Mouse (Mus musculus): Measurements from ENCODE around the gene Cyb5d1. TPM values are rescaled to one million over a fixed set of nuclear protein-coding genes. Genes with fewer than 3 reads are reported as not detected.

Gene Cyb5d1
- polyA plus RNA-seq, 1 experiment from 2014 or later: 55.0 TPM

- Histone ChIP-seq H3K27me3 (no peaks in the 10 kb centered on the region), H3K4me1 (no peaks in the 10 kb centered on the region), H3K4me3 (replicated peaks) (no peak overlapping the region), H3K4me2 (no peak overlapping the region), H3K36me3 (replicated peaks) (0 out of 2 replicates have a peak, but pooled peaks cover 3% of the 10 kb centered on the region), H3K9ac (no peak overlapping the region), H3K27ac (no peak overlapping the region), H3K9me3 (no peaks in the 10 kb centered on the region)
- WGBS: 72% methylated on average over 10 of the region's 10 CpGs
- ATAC-seq (ENCODE audit: low FRiP score): no peak
Observed at GRCm38 (mm10) chr11:69382478-69383105, 12.8 kb downstream of the Cyb5d1 start.

GRCm38 (mm10) chr11:69381356-69381755 lies 14.1 kb downstream of the Cyb5d1 start:
- Histone ChIP-seq H3K27me3 (no peaks in the 10 kb centered on the region), H3K4me2 (no peak overlapping the region), H3K4me1 (no peaks in the 10 kb centered on the region), H3K9me3 (no peaks in the 10 kb centered on the region), H3K4me3 (replicated peaks) (no peak overlapping the region), H3K36me3 (replicated peaks) (0 out of 2 replicates have a peak, but pooled peaks cover 3% of the 10 kb centered on the region), H3K9ac (no peak overlapping the region), H3K27ac (no peak overlapping the region)
- WGBS: 82% methylated on average over 6 of the region's 6 CpGs
- ATAC-seq (ENCODE audit: low FRiP score): no peak

GRCm38 (mm10) chr11:69379600-69379999 lies 15.8 kb downstream of the Cyb5d1 start:
- Histone ChIP-seq H3K27ac (no peak overlapping the region), H3K4me2 (no peak overlapping the region), H3K4me3 (replicated peaks) (no peak overlapping the region), H3K9me3 (no peaks in the 10 kb centered on the region), H3K4me1 (no peaks in the 10 kb centered on the region), H3K9ac (no peak overlapping the region), H3K36me3 (replicated peaks) (0 out of 2 replicates have a peak, but pooled peaks cover 7% of the 10 kb centered on the region), H3K27me3 (no peaks in the 10 kb centered on the region)
- no peak for ATAC-seq (ENCODE audit: low FRiP score)
- WGBS: 88% methylated on average over 3 of the region's 3 CpGs

- H3K36me3 ChIP-seq (replicated peaks): peaks cover 20% of the 10 kb centered on the region
- no peak for ATAC-seq (ENCODE audit: low FRiP score)
- H3K9ac ChIP-seq: no peak overlapping the region
- no peaks in the 10 kb centered on the region for H3K9me3 ChIP-seq
- H3K4me1 ChIP-seq: 0 out of 2 replicates have a peak, but pooled peaks cover 4% of the 10 kb centered on the region
- H3K27ac ChIP-seq: no peak overlapping the region
- H3K4me3 ChIP-seq (replicated peaks): no peak overlapping the region
- 84% methylated on average over 3 of the region's 3 CpGs for WGBS
- H3K4me2 ChIP-seq: no peak overlapping the region
- no peaks in the 10 kb centered on the region for H3K27me3 ChIP-seq
Observed at GRCm38 (mm10) chr11:69377766-69378165, 17.7 kb downstream of the Cyb5d1 start.

- 89% methylated on average over 4 of the region's 4 CpGs for WGBS
- H3K9me3 ChIP-seq: no peaks in the 10 kb centered on the region
- no peak overlapping the region for H3K4me3 ChIP-seq (replicated peaks)
- peaks cover 23% of the 10 kb centered on the region for H3K36me3 ChIP-seq (replicated peaks)
- no peak for ATAC-seq (ENCODE audit: low FRiP score)
- no peaks in the 10 kb centered on the region for H3K27me3 ChIP-seq
- no peak overlapping the region for H3K4me2 ChIP-seq
- no peak overlapping the region for H3K27ac ChIP-seq
- no peak overlapping the region for H3K9ac ChIP-seq
- H3K4me1 ChIP-seq: peaks cover 24% of the 10 kb centered on the region
Observed at GRCm38 (mm10) chr11:69375646-69376045, 19.8 kb downstream of the Cyb5d1 start.

- no peaks in the 10 kb centered on the region for H3K27me3 ChIP-seq
- WGBS: 92% methylated on average over 16 of the region's 16 CpGs
- H3K9me3 ChIP-seq: no peaks in the 10 kb centered on the region
- H3K4me2 ChIP-seq: no peak overlapping the region; the same call in 1 of the 2 replicates
- ATAC-seq (ENCODE audit: low FRiP score): no peak
- no peak overlapping the region for H3K9ac ChIP-seq
- no peak overlapping the region for H3K27ac ChIP-seq
- H3K4me3 ChIP-seq (replicated peaks): no peak overlapping the region
- peaks cover 32% of the 10 kb centered on the region for H3K4me1 ChIP-seq
- peaks cover 23% of the 10 kb centered on the region for H3K36me3 ChIP-seq (replicated peaks)
Observed at GRCm38 (mm10) chr11:69373223-69373965, 22.0 kb downstream of the Cyb5d1 start.

GRCm38 (mm10) chr11:69372780-69373170 lies 22.7 kb downstream of the Cyb5d1 start:
- Histone ChIP-seq H3K4me3 (replicated peaks) (no peak overlapping the region), H3K9ac (no peak overlapping the region), H3K27ac (peak overlapping the region; percentile 78), H3K4me1 (peaks cover 38% of the 10 kb centered on the region), H3K9me3 (no peaks in the 10 kb centered on the region), H3K4me2 (no peak overlapping the region; the same call in 1 of the 2 replicates), H3K36me3 (replicated peaks) (peaks cover 22% of the 10 kb centered on the region), H3K27me3 (no peaks in the 10 kb centered on the region)
- no peak for ATAC-seq (ENCODE audit: low FRiP score)
- WGBS: 62% methylated on average over 3 of the region's 3 CpGs

- Histone ChIP-seq H3K27me3 (no peaks in the 10 kb centered on the region), H3K9ac (peak overlapping the region; percentile 45; the same call in 1 of the 2 replicates), H3K4me1 (peaks cover 42% of the 10 kb centered on the region), H3K4me3 (replicated peaks) (peak overlapping the region; percentile 8; the same call in 1 of the 2 replicates), H3K36me3 (replicated peaks) (peaks cover 21% of the 10 kb centered on the region), H3K9me3 (no peaks in the 10 kb centered on the region), H3K27ac (peak overlapping the region; percentile 78), H3K4me2 (peak overlapping the region; percentile 36)
- 63% methylated on average over 12 of the region's 12 CpGs for WGBS
- ATAC-seq (ENCODE audit: low FRiP score): no peak
Observed at GRCm38 (mm10) chr11:69372056-69372779, 23.2 kb downstream of the Cyb5d1 start.

- H3K27me3 ChIP-seq: no peaks in the 10 kb centered on the region
- 40% methylated on average over 12 of the region's 12 CpGs for WGBS
- peaks cover 21% of the 10 kb centered on the region for H3K36me3 ChIP-seq (replicated peaks)
- H3K9ac ChIP-seq: peak overlapping the region; percentile 45
- no peak for ATAC-seq (ENCODE audit: low FRiP score)
- no peaks in the 10 kb centered on the region for H3K9me3 ChIP-seq
- H3K4me1 ChIP-seq: peaks cover 42% of the 10 kb centered on the region
- H3K4me2 ChIP-seq: peak overlapping the region; percentile 36
- H3K4me3 ChIP-seq (replicated peaks): peak overlapping the region; percentile 8
- peak overlapping the region; percentile 78 for H3K27ac ChIP-seq
Observed at GRCm38 (mm10) chr11:69371601-69372000, 23.8 kb downstream of the Cyb5d1 start.

GRCm38 (mm10) chr11:69370817-69371215 lies 24.6 kb downstream of the Cyb5d1 start:
- peaks cover 19% of the 10 kb centered on the region for H3K36me3 ChIP-seq (replicated peaks)
- WGBS: 17% methylated on average over 9 of the region's 9 CpGs
- H3K4me2 ChIP-seq: peak overlapping the region; percentile 36
- peaks cover 47% of the 10 kb centered on the region for H3K4me1 ChIP-seq
- H3K9me3 ChIP-seq: no peaks in the 10 kb centered on the region
- no peaks in the 10 kb centered on the region for H3K27me3 ChIP-seq
- H3K9ac ChIP-seq: peak overlapping the region; percentile 45
- ATAC-seq (ENCODE audit: low FRiP score): no peak
- H3K4me3 ChIP-seq (replicated peaks): no peak overlapping the region
- H3K27ac ChIP-seq: peak overlapping the region; percentile 78

GRCm38 (mm10) chr11:69369990-69370816 lies 25.2 kb downstream of the Cyb5d1 start:
- H3K9me3 ChIP-seq: no peaks in the 10 kb centered on the region
- H3K27me3 ChIP-seq: no peaks in the 10 kb centered on the region
- peak overlapping the region; percentile 78 for H3K4me2 ChIP-seq
- ATAC-seq (ENCODE audit: low FRiP score): no peak
- H3K4me1 ChIP-seq: peaks cover 53% of the 10 kb centered on the region
- WGBS: 25% methylated on average over 2 of the region's 2 CpGs
- peak overlapping the region; percentile 99 for H3K4me3 ChIP-seq (replicated peaks)
- peak overlapping the region; percentile 100 for H3K9ac ChIP-seq
- peaks cover 16% of the 10 kb centered on the region for H3K36me3 ChIP-seq (replicated peaks)
- peak overlapping the region; percentile 100 for H3K27ac ChIP-seq

All from forebrain, embryonic 12.5 days (tissue).